Mouse (Mus musculus) olfactory bulb, adult 2 months (tissue): ENCODE data around the gene Irak1bp1.

Experiments used
- CTCF ChIP-seq: fragments of 200-500 bp; IDR thresholded peaks from 2 replicates; pipeline ENCODE4 v1.5.1; 2012; ENCODE audit warnings: low read depth, mild to moderate bottlenecking, low read length, moderate library complexity; ENCODE audit not compliant: insufficient read depth
- POLR2A ChIP-seq: fragments of 200-500 bp; IDR thresholded peaks from 2 replicates; pipeline ENCODE4 v1.6.1; 2012; ENCODE audit warnings: mild to moderate bottlenecking, low read depth, low read length, moderate library complexity; ENCODE audit not compliant: insufficient read depth

DNA sequence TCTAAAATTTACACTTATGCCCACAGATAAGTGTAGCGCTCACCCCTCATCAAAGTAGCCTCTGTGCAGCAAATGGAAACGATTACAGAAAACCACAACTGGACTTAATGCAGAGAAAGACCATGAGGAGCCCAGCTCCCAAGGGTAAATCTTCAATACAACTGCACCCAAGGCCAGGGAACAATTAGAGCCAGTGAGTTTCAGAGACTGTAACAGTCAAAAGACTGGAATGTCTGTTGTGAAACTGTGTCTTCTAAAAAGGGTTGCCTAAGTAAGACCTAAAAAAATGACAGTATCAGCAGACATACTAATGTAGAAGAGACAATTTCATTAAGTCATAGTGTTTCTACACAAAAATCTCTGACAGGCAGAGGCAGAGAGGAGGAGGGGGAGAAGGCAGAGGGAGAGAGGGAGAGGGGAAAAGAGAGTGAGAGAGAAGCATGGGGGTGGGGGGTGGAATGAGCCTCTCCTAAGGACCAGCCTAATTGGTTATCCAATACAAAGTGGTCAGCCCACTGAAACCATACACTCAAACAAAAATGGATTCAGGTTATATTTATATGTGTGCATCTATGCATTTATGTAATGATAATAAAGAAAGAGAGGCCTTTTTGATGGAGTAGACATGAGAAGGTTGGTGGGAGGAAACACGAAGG lies 32.6 kb downstream of the Irak1bp1 start:
- TF ChIP-seq CTCF (no peak), POLR2A (no peak)
